Mouse (Mus musculus) B cell, adult 2 months (primary cell): ENCODE data around the gene Rab3ip.

ENCODE experiments used
- DNase-seq, 2 experiments: peaks; one replicate each; pipeline ENCODE4 v3.0.0; 2022

Gene Rab3ip

DNA sequence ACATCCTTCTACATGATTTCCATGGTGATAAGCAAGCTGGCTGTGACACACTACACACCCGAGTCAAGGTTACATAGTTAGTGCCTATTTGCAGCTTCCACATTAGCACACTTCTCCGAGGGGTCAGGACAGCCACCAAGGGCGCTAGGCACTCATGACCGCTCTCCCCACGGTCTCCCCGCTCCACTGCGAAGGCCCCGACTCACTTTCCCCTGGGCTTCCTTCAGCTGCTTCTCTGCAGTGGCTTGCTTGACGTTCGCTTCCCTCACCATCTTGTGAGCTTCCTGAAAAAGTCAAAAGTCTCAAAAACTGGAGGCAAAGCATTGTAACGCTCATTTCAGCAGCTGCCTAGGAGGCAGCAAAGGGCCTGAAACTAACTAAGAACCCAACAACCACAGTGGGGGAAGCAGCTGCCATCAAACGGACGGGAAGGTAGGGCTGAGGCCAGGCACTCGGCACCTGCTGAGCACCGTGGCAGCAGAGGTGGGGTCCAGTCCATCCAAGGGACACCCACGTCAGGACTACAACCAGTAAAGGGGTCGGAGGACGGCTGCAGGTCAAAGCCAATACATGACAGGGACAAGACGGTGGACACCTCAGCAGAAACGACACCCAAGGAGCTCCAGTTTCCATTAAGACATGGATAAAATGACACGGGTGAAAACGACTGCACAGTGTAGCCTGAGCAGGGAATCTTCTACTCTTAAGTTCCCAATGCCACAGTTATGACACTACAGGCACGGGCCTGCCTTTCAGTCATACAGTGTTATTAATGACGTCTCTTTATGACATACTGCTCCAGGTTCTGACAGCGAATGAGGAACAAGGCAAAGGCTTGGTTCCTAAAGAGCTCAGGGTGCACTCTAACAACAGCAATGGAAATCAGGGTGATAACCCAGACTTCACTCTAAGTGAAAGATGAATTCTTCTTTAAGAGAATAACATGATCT is 30.9 kb downstream of the Rab3ip start:
- DNase-seq: no peak

- DNase-seq: no peak
Observed at GRCm38 (mm10) chr10:116916581-116916980, 34.0 kb downstream of the Rab3ip start.

GRCm38 (mm10) chr10:116915286-116915685 is 35.3 kb downstream of the Rab3ip start:
- DNase-seq: no peak

GRCm38 (mm10) chr10:116914586-116914985 is 36.0 kb downstream of the Rab3ip start:
- no peak for DNase-seq

DNA sequence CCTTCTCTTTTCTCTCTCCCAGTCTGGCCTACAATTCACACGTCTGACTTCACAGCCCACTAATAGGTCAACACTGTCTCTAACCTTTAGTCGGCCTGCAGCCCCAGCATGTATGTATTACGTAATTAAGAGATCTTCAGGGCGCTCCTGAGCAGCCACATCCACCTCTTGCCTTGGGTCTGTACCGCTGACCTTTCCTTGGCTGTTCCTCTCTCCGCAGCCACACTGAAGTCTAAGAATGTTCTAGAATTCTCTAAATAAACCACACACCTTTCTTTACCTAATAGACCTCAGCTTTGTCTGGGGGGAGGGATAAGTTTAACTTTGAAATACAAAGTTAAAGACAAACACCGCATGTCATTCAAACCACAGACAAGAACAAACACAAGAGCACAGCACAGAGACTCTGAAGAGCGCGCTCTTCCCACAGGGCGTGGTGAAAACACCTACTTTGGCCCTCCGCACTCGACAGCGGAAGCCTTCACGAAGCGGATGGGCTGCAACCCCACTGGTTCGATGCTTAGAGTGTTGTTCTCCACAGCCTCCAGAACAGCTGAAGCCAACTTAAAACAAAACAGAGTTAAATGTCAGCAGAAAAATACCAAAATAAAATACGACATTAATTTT is 36.8 kb downstream of the Rab3ip start:
- no peak for DNase-seq

DNA sequence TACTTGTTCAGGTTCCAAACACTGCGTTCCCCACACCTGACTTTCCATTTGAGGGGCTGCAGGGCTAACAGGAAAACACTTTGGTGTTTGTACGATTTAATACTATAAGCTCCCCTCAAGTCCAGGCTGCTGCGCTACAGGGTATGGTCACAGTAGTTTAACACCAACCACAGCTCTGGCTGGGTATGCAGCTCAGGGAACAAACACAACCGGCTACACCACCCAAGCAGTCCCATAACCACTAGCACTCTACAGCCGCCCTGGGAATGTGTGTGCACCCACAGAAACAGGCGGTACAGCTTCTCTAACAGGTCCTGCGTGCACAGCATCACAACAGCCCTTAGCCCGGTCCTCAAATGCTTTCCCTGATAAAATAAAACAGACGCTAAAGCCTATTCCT is 37.7 kb downstream of the Rab3ip start:
- DNase-seq: no peak

DNA sequence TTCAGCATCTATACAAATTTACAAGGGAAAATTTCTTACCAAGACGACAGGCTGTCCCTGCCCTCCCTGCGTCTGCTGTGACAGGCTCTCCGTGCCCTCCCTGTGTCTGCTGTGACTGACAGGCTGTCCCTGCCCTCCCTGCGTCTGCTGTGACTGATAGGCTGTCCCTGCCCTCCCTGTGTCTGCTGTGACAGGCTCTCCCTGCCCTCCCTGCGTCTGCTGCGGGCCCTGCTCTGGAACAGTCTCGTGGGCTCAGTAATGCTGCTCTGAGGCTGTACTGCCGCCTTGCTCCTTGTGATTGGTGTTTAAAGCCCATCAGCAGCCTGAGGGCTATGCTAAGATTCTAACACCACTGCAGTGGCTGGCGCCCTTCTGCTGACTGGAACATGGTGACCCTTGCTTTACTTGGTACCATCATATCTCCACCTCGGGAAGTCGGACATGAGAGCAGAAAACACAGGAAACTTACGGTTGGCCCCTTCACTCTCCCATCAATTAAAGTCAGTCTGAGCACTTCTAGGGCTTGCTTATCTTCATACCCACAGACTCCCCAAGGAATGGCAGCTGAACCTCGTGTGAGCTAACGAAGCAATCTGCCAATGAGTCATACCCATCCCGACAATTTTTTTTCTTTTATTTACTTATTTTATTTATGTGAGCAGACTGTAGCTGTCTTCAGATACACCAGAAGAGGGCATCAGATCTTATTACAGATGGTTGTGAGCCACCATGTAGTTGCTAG is 41.5 kb downstream of the Rab3ip start:
- DNase-seq: no peak

DNA sequence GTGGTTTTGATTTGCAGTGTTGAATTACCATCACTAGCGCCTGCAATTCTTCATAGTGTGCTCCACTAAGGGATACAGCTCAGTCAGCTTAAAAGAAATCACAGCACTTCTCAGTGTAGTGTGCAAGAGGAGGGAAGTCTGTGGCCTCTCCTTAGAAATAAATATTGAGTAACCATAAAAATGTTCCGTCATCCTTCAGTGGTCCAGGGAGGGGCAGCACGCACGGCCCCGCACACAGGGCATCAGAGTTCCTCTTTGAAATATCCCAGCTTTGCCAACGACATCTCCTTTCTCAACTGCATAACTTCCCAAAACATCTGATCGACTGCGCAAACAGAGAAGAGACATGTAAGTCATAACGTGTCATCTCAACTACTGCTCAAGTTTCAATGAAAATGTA is 43.8 kb downstream of the Rab3ip start:
- DNase-seq: no peak

GRCm38 (mm10) chr10:116904503-116904908 is 46.1 kb downstream of the Rab3ip start:
- DNase-seq: no peak

- no peak for DNase-seq
Observed at GRCm38 (mm10) chr10:116896336-116897177, 54.0 kb downstream of the Rab3ip start, which contains the start of gene Myrfl. TSS of gene Myrfl (minus strand) at chr10:116896919.

GRCm38 (mm10) chr10:116895108-116895833 is 55.3 kb downstream of the Rab3ip start:
- no peak for DNase-seq

GRCm38 (mm10) chr10:116894540-116894939 is 56.0 kb downstream of the Rab3ip start:
- DNase-seq: no peak

DNA sequence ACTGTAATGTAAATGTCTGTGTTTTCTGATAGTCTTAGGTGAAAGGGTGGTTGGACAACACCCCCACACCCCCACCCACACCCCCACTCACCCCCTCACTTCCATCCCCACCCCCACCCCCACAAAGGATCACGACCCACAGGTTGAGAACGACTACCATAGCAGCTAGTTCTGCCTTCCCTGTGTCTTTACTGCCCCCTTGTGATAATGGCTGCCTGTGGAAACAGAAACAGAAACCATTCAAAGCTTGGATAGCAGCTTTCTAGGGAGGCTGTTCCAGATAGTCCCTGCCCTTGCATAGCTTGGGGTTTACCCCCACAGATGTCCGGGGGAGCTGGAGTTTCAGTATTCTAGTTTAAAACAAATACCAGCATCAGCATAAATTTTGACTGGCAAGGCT is 56.8 kb downstream of the Rab3ip start:
- peak; percentile 27 to 34 for DNase-seq

DNA sequence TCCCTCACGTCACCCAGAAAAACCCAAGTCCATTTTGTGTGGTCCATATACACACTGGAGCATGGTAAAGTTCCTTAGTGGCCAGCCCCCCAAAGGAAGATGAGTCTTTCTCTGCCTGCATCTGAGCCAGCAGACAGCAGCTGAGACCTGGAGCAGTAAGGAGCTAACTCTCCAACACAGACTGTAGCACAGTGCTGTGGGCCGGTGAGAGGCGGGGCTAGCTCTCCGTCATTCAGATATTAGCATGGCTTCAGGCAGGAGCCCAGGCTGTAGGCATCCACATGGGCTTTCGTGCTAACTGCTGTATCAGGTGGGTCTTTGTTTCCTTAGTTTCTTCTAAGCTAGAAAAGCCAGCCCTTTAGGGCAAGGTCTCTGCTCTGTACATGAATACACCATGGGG is 60.0 kb downstream of the Rab3ip start:
- DNase-seq: no peak

GRCm38 (mm10) chr10:116884552-116884951 is 66.0 kb downstream of the Rab3ip start:
- DNase-seq: no peak

GRCm38 (mm10) chr10:116883531-116883930 is 67.0 kb downstream of the Rab3ip start:
- DNase-seq: no peak

DNA sequence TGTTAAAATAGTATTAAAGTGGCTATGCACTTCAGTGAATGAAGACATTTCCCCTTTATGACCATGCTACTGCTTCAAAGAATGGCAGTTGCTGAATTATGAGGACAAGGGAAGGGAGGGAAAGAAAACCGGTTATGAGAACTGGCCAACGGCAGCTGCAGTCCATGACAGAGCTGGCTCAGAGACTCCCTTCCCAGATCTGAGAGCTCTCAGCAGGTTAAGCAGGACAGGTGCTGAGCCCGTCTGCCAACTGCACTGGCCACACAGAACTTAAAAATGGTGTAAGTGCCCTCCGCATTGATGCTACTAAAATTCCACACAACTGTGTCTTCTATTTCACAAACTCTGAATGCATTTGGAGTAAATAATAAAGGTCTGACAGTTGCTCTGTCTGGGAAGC is 73.1 kb downstream of the Rab3ip start:
- no peak for DNase-seq

- DNase-seq: no peak
Observed at GRCm38 (mm10) chr10:116874490-116874889, 76.1 kb downstream of the Rab3ip start.

DNA sequence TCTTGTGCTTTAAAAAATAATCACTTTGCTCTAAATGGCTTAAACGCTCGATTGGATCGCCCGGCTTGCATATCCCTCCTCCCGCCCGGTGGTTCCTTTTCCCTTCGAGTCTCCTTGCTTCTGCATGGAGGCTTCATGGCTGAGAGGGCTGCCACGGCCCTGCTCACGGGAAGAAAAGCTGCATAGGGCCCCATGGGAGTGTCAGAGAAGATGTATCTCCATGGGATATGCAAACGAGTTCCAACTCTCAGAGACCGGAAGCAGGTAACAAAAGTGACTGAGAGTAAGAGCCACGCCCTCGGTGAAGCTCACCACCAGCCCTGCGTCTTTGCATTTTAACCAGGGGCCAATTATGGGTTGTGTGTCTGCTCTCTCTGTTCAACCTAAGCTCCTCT is 78.6 kb downstream of the Rab3ip start:
- peak; percentile 23 to 30 for DNase-seq

GRCm38 (mm10) chr10:116871329-116872015 is 79.1 kb downstream of the Rab3ip start:
- no peak for DNase-seq

GRCm38 (mm10) chr10:116870819-116871218 is 79.8 kb downstream of the Rab3ip start:
- DNase-seq: no peak
